Mouse (Mus musculus) thymus, adult 2 months (tissue): ENCODE measurements at regions not wholly inside any gene's neighbourhood (a gene's known extent, or its start where the extent isn't known, plus 50 kb on each side); places are given as distances from the start of the nearest gene placed in this dataset.

Experiments
- DNase-seq: peaks from one replicate; pipeline ENCODE4 v3.0.0; 2021
- H3K27ac ChIP-seq: fragments of 200-500 bp; 2 replicates; pipeline ENCODE4 v1.5.1; 2012; ENCODE audit warnings: low read length, control low read depth; ENCODE audit not compliant: control insufficient read depth, insufficient read depth
- H3K27me3 ChIP-seq: fragments of 200-500 bp; 2 replicates; pipeline ENCODE4 v1.6.1; 2012; ENCODE audit warnings: mild to moderate bottlenecking, low read length, moderate library complexity, mixed read lengths; ENCODE audit not compliant: control insufficient read depth, insufficient read depth
- H3K36me3 ChIP-seq: fragments of 200-500 bp; 2 replicates; pipeline ENCODE4 v1.6.1; 2012; ENCODE audit warnings: mild to moderate bottlenecking, low read length, moderate library complexity; ENCODE audit not compliant: control insufficient read depth, insufficient read depth
- H3K4me1 ChIP-seq: fragments of 200-500 bp; replicated peaks from 2 replicates; pipeline ENCODE4 v1.6.1; 2012; ENCODE audit warnings: low read length; ENCODE audit not compliant: control insufficient read depth, insufficient read depth
- H3K4me3 ChIP-seq: fragments of 200-500 bp; 2 replicates; pipeline ENCODE4 v1.5.1; 2012; ENCODE audit warnings: mild to moderate bottlenecking, low read length, control low read depth, moderate library complexity; ENCODE audit not compliant: control insufficient read depth, insufficient read depth
- CTCF ChIP-seq: fragments of 200-500 bp; IDR thresholded peaks from 2 replicates; pipeline ENCODE4 v1.5.1; 2012; ENCODE audit warnings: mild to moderate bottlenecking, control low read depth, low read length, moderate library complexity, borderline replicate concordance; ENCODE audit not compliant: control insufficient read depth, poor library complexity, insufficient read depth; ENCODE audit errors: extremely low read depth
- POLR2A ChIP-seq: fragments of 200-500 bp; IDR thresholded peaks from 2 replicates; pipeline ENCODE4 v1.6.1; 2012; ENCODE audit warnings: mild to moderate bottlenecking, low read length, control low read depth, moderate library complexity; ENCODE audit not compliant: control insufficient read depth, poor library complexity, insufficient read depth; ENCODE audit errors: extremely low read depth
- WGBS: fragments of 180-500 bp; shearing (Covaris S2); methylation state at CpG from one replicate; pipeline ENCODE4 v1.1.7; 2018; 5-methylcytosine and 5-hydroxymethylcytosine counted together

DNA sequence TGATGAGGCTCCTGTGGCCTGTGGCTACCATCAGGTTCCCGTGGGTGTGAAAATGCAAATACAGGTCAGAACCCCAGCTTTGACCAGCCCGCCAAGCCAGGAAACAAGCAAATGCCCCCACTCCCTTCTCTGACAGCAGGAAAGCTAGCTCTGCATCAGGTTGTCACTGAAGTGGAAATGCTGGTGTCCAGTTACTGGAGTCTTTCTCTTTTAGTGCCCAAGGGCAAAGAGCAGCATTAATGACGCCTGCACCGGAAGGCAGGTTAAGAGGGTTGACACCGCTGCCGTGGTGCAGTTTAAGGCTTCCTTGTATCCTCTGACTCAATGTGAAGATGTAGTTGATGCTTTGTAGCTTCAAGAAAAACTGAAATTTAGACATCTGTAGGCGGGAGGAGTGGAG, 368.1 kb upstream of the Sall1 start:
- TF ChIP-seq POLR2A (no peak), CTCF (no peak)
- no peak for DNase-seq
- no peak overlapping the region for H3K4me3 ChIP-seq
- no peaks in the 10 kb centered on the region for H3K4me1 ChIP-seq
- H3K27ac ChIP-seq, result no peak overlapping the region
- 57% methylated on average over 7 of the region's 7 CpGs for WGBS
- H3K36me3 ChIP-seq, result no peaks in the 10 kb centered on the region
- no peaks in the 10 kb centered on the region for H3K27me3 ChIP-seq

DNA sequence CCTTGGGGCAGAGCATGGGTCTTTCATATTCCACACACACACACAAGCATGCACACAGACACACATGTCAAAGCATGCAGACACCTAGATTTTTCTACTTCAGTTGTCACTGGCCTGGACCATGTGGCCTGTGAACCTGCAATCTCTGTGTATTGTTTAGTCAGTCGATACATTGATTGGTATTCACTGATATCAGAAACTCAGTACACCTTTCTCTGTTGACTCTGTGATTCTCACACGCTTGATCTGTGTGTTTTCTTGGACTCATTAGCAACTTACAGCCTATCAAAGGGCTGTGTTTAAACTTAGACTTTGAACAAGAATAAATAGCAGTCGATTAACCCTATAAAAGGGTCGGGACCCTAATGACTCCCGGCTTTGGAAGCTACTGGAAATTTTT, 362.7 kb upstream of the Sall1 start:
- H3K36me3 ChIP-seq, result no peaks in the 10 kb centered on the region
- DNase-seq, result no peak
- H3K27ac ChIP-seq, result no peak overlapping the region
- H3K4me3 ChIP-seq, result no peak overlapping the region
- no peaks in the 10 kb centered on the region for H3K4me1 ChIP-seq
- no peaks in the 10 kb centered on the region for H3K27me3 ChIP-seq
- TF ChIP-seq POLR2A, result no peak
- no peak for TF ChIP-seq CTCF
- 94% methylated on average over 5 of the region's 5 CpGs for WGBS

DNA sequence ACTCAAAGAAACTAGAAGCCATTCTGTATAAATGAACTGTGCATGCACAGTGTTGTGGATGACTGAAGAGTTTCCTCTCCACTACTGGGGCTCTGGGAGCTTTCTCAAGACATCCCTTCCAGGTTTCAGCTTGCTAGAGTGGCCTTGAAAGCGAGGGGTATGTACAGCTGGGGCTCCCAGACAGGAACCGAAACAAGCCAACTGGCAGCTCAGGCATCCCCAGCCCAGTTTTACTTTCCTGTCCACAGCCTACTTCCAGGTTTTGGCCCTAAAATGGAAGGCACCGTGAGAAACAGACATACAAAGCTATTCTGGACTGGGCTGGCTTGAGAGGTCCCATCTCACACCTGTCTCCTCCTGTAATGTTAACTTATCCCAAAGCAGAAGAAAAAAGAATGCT, 360.3 kb upstream of the Sall1 start:
- no peak for DNase-seq
- Histone ChIP-seq H3K27ac (no peak overlapping the region), H3K4me3 (no peak overlapping the region), H3K36me3 (no peaks in the 10 kb centered on the region), H3K4me1 (no peaks in the 10 kb centered on the region), H3K27me3 (no peaks in the 10 kb centered on the region)
- WGBS, result 67% methylated on average over 3 of the region's 3 CpGs
- TF ChIP-seq CTCF, result no peak

- TF ChIP-seq POLR2A, result no peak
- no peak for TF ChIP-seq CTCF
- no peaks in the 10 kb centered on the region for H3K27me3 ChIP-seq
- DNase-seq, result no peak
- no peak overlapping the region for H3K4me3 ChIP-seq
- H3K36me3 ChIP-seq, result no peaks in the 10 kb centered on the region
- H3K4me1 ChIP-seq, result no peaks in the 10 kb centered on the region
- no peak overlapping the region for H3K27ac ChIP-seq
Measured at GRCm38 (mm10) chr8:89396673-89397072, 352.7 kb upstream of the Sall1 start.

DNA sequence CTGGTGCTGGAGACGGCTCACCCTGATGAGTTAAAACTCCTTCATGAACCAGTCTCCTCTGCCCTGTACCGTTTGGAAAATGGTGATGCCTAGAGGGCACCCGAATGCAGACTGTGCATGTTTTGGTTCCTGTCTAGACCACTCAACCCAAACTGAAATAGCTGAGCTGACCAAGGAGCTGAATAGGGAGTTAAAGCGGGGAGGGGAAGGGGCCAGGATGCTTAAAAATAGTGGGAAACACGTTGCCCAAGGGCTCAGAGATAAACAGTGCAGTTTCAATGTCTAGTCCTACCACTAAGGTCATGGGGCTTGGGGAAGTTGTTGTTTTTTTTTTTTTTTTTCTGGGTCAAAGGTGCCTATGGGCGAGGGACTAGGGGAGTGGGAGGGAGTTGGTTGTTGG, 348.8 kb upstream of the Sall1 start:
- H3K4me1 ChIP-seq, result no peaks in the 10 kb centered on the region
- H3K27me3 ChIP-seq, result no peaks in the 10 kb centered on the region
- no peaks in the 10 kb centered on the region for H3K36me3 ChIP-seq
- DNase-seq, result no peak
- no peak overlapping the region for H3K4me3 ChIP-seq
- H3K27ac ChIP-seq, result no peak overlapping the region
- WGBS, result 75% methylated on average over 6 of the region's 6 CpGs
- TF ChIP-seq CTCF (no peak), POLR2A (no peak)

DNA sequence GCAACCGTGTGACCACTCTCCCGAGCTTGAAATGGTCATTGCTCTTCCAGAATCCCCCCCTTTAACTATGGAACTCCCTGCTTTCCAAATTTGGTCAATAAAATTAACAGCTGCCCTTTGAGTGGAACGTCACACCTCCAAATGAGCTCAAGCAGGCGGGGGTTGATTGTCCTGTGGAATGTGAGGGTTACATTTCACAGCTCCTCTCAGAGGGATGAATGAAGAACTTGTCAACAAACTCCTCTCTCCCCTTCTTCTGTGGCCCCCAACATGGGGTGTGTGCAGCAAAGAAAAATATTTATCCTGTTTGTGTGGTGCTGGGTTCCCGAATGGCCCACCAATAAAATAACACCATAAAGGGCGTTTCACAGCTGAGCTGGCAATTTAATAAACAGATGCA, 344.8 kb upstream of the Sall1 start:
- WGBS, result 77% methylated on average over 6 of the region's 6 CpGs
- H3K4me3 ChIP-seq, result no peak overlapping the region
- no peak for DNase-seq
- H3K36me3 ChIP-seq, result no peaks in the 10 kb centered on the region
- no peaks in the 10 kb centered on the region for H3K4me1 ChIP-seq
- no peak overlapping the region for H3K27ac ChIP-seq
- TF ChIP-seq CTCF (no peak), POLR2A (no peak)
- H3K27me3 ChIP-seq, result no peaks in the 10 kb centered on the region

- no peaks in the 10 kb centered on the region for H3K36me3 ChIP-seq
- DNase-seq, result no peak
- WGBS, result 53% methylated on average over 8 of the region's 8 CpGs
- H3K27me3 ChIP-seq, result no peaks in the 10 kb centered on the region
- no peak overlapping the region for H3K4me3 ChIP-seq
- no peak for TF ChIP-seq POLR2A
- TF ChIP-seq CTCF, result no peak
- H3K27ac ChIP-seq, result no peak overlapping the region
- no peaks in the 10 kb centered on the region for H3K4me1 ChIP-seq
Measured at GRCm38 (mm10) chr8:89387295-89387694, 343.3 kb upstream of the Sall1 start.
